Mouse (Mus musculus): ENCODE results near the gene Rpl34. TPM values are rescaled to one million over a fixed set of nuclear protein-coding genes. Genes with fewer than 3 reads are reported as not detected.
A peak's percentile ranks its signal among the peaks of the same experiment; 100 is the strongest.

Rpl34 gene
- polyA plus RNA-seq, 1 experiment: 1,289 TPM

DNA sequence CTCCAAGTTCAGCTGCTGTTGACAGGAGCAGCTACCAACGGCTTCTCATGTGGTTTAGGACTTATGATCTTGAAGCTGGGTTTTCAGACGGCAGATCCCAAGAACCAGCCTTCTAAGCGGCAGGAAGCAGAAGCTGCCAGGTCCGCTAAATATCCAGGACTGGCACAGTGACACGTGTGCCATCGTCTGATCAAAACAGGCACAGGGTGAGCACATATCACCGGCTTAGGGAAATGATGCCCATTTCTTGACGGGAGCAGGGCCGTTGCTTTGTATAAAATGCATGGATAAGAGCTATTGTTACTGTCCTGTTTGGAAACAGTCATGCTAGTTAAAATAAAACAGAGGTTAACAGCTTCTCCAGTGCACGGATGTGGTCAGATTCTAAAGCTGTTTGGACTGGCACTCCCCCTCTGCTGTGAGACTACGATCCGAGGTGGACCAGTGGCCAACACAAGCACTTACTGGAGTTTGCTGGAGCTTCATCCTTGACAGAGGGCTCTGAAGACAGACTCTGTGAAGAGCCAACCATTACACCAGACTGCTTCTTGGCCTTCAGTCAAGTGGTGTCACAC, 38.5 kb downstream of the Rpl34 start:
- Histone ChIP-seq H3K4me1 (ENCODE audit: control insufficient read depth, insufficient read depth, low read length) (no peaks in the 10 kb centered on the region), H3K27ac (ENCODE audit: insufficient read depth, low read length) (no peak overlapping the region), H3K4me3 (ENCODE audit: insufficient read depth, low read length) (no peak overlapping the region)
- no peak for TF ChIP-seq CTCF (IDR thresholded peaks at IDR 0.05; ENCODE audit: borderline replicate concordance, insufficient read depth, low read length)
- TF ChIP-seq POLR2A (IDR thresholded peaks at IDR 0.05; ENCODE audit: low read depth, low read length): no peak

DNA sequence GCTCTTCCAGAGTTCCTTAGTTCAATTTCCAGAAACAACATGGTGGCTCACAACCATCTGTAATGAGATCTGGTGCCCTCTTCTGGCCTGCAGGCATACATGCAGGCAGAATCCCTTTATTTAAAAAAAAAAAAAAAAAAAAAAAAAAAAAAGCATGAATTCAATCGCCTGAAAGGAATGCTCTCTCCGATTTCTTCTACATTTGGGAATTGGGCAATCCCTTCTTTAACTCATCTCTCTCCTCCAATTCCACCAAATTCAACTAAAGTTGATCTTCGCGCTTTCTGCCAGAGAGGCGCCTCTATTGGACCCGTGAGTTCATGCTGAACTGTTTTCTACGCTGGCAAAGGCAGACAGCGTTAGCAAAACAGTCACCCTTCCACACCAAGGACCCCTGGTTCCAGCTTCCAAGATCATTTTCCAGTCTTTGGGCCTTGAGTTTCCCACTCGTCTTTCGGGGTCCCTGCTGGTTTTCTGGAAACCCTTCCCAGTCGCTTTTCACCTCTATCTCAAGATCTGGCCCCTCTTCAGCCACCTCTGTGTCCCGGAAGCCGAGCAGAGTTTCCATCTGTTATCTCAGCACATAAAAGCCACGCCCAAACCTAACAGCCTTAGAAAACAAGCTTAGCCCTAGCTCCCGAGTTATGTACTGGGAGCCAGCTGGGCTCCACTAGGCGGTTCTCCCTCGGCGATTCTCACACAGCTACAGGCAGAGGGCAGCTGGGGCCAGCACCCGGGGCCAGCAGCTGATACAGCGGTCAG, 39.2 kb downstream of the Rpl34 start:
- Histone ChIP-seq H3K4me1 (ENCODE audit: control insufficient read depth, insufficient read depth, low read length) (no peaks in the 10 kb centered on the region), H3K27ac (ENCODE audit: insufficient read depth, low read length) (0 out of 2 replicates have a peak overlapping the region, but pooled peaks have one; percentile 28), H3K4me3 (ENCODE audit: insufficient read depth, low read length) (no peak overlapping the region)
- TF ChIP-seq CTCF (IDR thresholded peaks at IDR 0.05; ENCODE audit: borderline replicate concordance, insufficient read depth, low read length): 0 out of 2 replicates have a peak, but pooled peaks have one; percentile 5
- TF ChIP-seq POLR2A (IDR thresholded peaks at IDR 0.05; ENCODE audit: low read depth, low read length): no peak

DNA sequence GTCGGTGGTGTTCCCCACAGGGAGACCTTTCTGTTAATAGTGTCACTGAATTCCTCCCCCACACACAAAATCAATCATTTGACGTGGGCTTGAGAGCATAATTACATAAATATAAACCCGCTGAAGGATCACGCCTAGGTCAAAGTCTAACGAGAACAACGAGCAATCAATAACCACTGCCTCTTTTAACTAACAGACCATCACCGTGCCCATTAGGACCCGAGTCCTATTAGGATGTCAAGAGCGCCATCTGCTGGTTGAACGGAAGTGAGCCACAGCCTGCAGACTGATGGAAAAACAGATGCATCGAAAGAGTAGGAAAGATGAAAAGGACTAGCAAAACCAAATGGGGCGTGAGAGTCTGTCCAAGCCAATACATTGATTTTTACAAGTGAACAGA, 40.6 kb downstream of the Rpl34 start:
- TF ChIP-seq POLR2A (IDR thresholded peaks at IDR 0.05; ENCODE audit: low read depth, low read length) (no peak), CTCF (IDR thresholded peaks at IDR 0.05; ENCODE audit: borderline replicate concordance, insufficient read depth, low read length) (peak; percentile 59; the same call in 1 of the 2 replicates)

DNA sequence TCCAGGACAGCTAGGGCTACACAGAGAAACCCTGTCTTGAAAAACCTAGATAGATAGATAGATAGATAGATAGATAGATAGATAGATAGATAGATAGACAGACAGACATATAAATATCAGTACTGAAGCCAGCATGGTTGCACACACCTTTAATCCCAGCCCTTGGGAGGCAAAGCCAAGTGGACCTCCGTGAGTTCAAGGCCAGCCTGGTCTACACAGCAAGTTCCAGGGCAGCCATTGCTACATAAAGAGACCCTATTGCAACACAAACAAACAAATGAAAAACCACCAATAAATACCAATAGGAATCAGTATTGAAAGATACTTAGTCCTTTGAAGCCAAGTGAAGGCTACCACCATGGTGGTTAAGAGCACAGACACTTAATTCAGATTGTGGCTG, 43.1 kb downstream of the Rpl34 start:
- no peak overlapping the region for H3K4me3 ChIP-seq (ENCODE audit: insufficient read depth, low read length)
- H3K4me1 ChIP-seq (ENCODE audit: control insufficient read depth, insufficient read depth, low read length): no peaks in the 10 kb centered on the region
- H3K27ac ChIP-seq (ENCODE audit: insufficient read depth, low read length): no peak overlapping the region
- TF ChIP-seq CTCF (IDR thresholded peaks at IDR 0.05; ENCODE audit: borderline replicate concordance, insufficient read depth, low read length): no peak
- no peak for TF ChIP-seq POLR2A (IDR thresholded peaks at IDR 0.05; ENCODE audit: low read depth, low read length)

More for the DNA sequence above, 40.6 kb downstream of the Rpl34 start:
- no peaks in the 10 kb centered on the region for H3K4me1 ChIP-seq (ENCODE audit: control insufficient read depth, insufficient read depth, low read length)
- no peak overlapping the region for H3K27ac ChIP-seq (ENCODE audit: insufficient read depth, low read length)
- no peak overlapping the region for H3K4me3 ChIP-seq (ENCODE audit: insufficient read depth, low read length)

DNA sequence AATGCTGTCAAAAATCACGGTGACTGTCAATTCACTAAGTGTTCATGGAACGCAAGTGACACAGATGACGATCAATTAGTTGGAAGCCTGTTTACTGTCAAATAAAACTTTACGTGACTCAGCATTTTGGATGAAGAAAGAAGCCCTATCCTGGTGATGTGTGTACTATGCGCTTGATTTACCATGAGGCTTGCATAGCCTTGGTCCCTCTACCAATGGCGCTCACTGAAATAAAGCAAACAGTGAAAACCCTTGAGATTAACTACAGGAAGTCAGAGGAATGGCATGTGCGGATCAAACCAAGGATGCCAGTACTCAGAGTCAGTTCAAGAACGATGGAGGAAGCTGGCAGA, 45.2 kb downstream of the Rpl34 start:
- no peak overlapping the region for H3K27ac ChIP-seq (ENCODE audit: insufficient read depth, low read length)
- TF ChIP-seq CTCF (IDR thresholded peaks at IDR 0.05; ENCODE audit: borderline replicate concordance, insufficient read depth, low read length) (no peak), POLR2A (IDR thresholded peaks at IDR 0.05; ENCODE audit: low read depth, low read length) (no peak)
- no peak overlapping the region for H3K4me3 ChIP-seq (ENCODE audit: insufficient read depth, low read length)
- no peaks in the 10 kb centered on the region for H3K4me1 ChIP-seq (ENCODE audit: control insufficient read depth, insufficient read depth, low read length)

DNA sequence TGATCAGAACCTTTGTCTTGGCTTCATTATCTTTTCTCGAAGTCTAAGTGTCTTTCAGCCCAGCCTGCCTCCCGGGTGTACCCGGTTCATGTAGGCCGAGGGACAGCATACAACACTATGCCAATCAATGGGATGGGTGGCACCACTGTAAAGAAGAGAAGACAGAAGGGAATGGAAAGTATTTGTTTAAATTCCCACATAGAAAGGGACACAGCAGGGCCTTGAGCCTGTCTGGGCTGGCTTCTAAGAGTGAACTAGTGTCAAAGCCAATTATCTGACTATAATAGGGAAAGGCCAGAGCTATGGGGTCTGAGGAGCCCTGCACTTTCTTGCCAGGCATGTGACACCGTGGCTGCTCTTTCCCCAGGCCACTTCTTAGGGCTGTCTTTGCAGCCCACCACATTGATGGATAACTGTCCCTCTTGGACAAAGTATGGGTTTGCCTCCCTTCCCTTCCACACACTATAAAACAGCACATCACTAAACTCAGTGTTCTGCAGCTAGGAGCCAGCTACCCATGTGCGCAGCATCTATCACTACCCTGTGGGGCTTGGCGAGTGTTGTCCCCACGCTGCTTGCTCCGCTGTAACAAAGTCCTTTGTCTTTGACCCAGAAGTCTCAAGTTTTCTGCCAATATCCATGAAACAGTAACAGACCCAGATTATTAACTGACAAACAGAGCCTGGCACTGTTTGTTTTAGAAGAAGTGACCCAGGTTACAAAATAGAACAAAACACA, 45.8 kb downstream of the Rpl34 start:
- no peak overlapping the region for H3K27ac ChIP-seq (ENCODE audit: insufficient read depth, low read length)
- no peak for TF ChIP-seq CTCF (IDR thresholded peaks at IDR 0.05; ENCODE audit: borderline replicate concordance, insufficient read depth, low read length)
- TF ChIP-seq POLR2A (IDR thresholded peaks at IDR 0.05; ENCODE audit: low read depth, low read length): no peak
- H3K4me1 ChIP-seq (ENCODE audit: control insufficient read depth, insufficient read depth, low read length): no peaks in the 10 kb centered on the region
- H3K4me3 ChIP-seq (ENCODE audit: insufficient read depth, low read length): no peak overlapping the region

DNA sequence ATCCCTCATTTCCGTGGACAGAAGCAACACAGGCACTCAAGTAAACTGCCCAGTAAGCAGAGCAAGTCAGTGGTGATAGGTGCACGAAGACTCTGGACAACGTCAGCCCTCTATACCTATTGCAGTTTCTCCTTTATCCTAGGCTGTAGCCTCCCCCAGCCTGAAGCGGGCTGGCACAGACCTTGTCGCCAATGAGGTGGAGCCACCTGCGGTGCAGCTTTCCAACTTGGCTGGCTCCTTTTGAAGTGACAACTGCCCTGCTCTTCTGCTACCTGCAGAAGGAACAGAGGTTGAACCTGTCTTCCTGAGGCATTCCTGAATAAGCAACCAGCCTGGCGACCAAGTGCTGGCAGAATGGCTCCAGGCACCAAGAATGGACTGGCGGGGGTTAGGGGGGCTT, 46.4 kb downstream of the Rpl34 start:
- no peak overlapping the region for H3K27ac ChIP-seq (ENCODE audit: insufficient read depth, low read length)
- H3K4me3 ChIP-seq (ENCODE audit: insufficient read depth, low read length): no peak overlapping the region
- no peaks in the 10 kb centered on the region for H3K4me1 ChIP-seq (ENCODE audit: control insufficient read depth, insufficient read depth, low read length)
- TF ChIP-seq POLR2A (IDR thresholded peaks at IDR 0.05; ENCODE audit: low read depth, low read length) (no peak), CTCF (IDR thresholded peaks at IDR 0.05; ENCODE audit: borderline replicate concordance, insufficient read depth, low read length) (no peak)

DNA sequence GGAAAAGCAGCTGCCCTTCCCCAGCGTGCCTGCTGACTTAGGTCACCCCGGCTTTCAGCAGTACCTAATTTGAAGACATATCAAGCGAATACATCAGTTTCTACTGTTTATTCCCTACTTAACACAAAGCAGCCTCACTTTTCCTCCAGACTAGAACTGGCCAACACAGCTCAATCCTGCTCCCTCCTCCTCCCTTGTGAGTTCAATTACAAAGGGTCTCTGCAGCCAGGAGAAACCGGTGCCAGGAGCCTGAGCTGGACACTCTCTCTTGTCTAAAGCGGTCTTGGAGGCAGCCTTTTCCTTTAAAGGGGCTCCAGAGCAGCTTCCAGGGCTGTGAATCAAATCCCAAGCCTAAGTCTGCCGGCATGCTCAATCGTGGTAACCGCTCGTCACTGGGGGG, 48.0 kb downstream of the Rpl34 start:
- Histone ChIP-seq H3K27ac (ENCODE audit: insufficient read depth, low read length) (no peak overlapping the region), H3K4me3 (ENCODE audit: insufficient read depth, low read length) (no peak overlapping the region), H3K4me1 (ENCODE audit: control insufficient read depth, insufficient read depth, low read length) (no peaks in the 10 kb centered on the region)
- TF ChIP-seq POLR2A (IDR thresholded peaks at IDR 0.05; ENCODE audit: low read depth, low read length) (no peak), CTCF (IDR thresholded peaks at IDR 0.05; ENCODE audit: borderline replicate concordance, insufficient read depth, low read length) (no peak)

DNA sequence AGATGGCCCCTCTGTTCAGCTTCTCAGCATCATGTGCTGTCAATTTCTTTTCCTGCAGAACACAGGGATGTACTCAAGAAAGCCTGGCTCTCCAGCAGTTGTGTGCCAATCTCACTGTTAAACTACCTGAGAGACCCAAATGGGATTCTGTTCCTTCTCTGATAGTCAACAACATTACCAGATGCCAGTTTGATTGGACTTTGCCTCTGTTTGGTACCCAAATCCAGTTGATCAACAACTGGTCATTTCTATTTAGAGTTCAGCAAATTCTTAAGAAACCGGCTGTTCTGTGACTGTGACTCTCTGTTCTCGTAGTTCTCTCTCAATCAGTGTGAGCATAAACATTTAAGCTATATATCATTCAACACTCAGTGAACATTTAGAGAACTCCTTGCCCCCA, 49.0 kb downstream of the Rpl34 start:
- H3K27ac ChIP-seq (ENCODE audit: insufficient read depth, low read length): no peak overlapping the region
- H3K4me3 ChIP-seq (ENCODE audit: insufficient read depth, low read length): no peak overlapping the region
- TF ChIP-seq CTCF (IDR thresholded peaks at IDR 0.05; ENCODE audit: borderline replicate concordance, insufficient read depth, low read length) (no peak), POLR2A (IDR thresholded peaks at IDR 0.05; ENCODE audit: low read depth, low read length) (no peak)
- no peaks in the 10 kb centered on the region for H3K4me1 ChIP-seq (ENCODE audit: control insufficient read depth, insufficient read depth, low read length)
